Mouse (Mus musculus) megakaryocyte progenitor cell, adult 5-6 weeks (primary cell): ENCODE measurements around the gene Cpsf6. TPM values are rescaled to one million over a fixed set of nuclear protein-coding genes. Genes with fewer than 3 reads are reported as not detected.
A peak's percentile ranks its signal among the peaks of the same experiment; 100 is the strongest.
"Not testable (repeated sequence)": the region's sequence is repeated elsewhere in the genome, so short reads cannot be mapped to it uniquely, and the experiment has no call there.

ENCODE experiments used
- ATAC-seq: replicated peaks from 2 replicates; pipeline ENCODE4 v1.8.0; 2016; ENCODE audit warnings: mild to moderate bottlenecking, moderate TSS enrichment, inconsistent platforms; ENCODE audit not compliant: poor library complexity
- total RNA-seq, 2 experiments: library from RNA; stranded (forward) in 1 of 2; stranded (reverse) in 1 of 2; fragments of 157-497, 149-512 nt in 1 of 2; fragments of 200-1000 nt in 1 of 2; gene quantifications; 2 replicates each; pipeline versions ENCODE4 v1.2.3 to v1.2.4; 2015 to 2017

The Cpsf6 gene
- total RNA-seq, 2 experiments from 2014 or later: 103 to 108 TPM

GRCm38 (mm10) chr10:117387961-117388636, 8.3 kb upstream of the Cpsf6 start:
- not testable (repeated sequence) for ATAC-seq

- no peak for ATAC-seq
Observed at GRCm38 (mm10) chr10:117386981-117387380, 7.2 kb upstream of the Cpsf6 start.

GRCm38 (mm10) chr10:117386261-117386660, 6.4 kb upstream of the Cpsf6 start:
- no peak for ATAC-seq

- ATAC-seq: no peak
Observed at GRCm38 (mm10) chr10:117385431-117385830, 5.6 kb upstream of the Cpsf6 start.

- no peak for ATAC-seq
Observed at GRCm38 (mm10) chr10:117385086-117385430, 5.2 kb upstream of the Cpsf6 start.

- no peak for ATAC-seq
Observed at GRCm38 (mm10) chr10:117384386-117385085, 4.7 kb upstream of the Cpsf6 start.

GRCm38 (mm10) chr10:117383941-117384340, 4.1 kb upstream of the Cpsf6 start:
- ATAC-seq: no peak

- ATAC-seq: no peak
Observed at GRCm38 (mm10) chr10:117382996-117383550, 3.3 kb upstream of the Cpsf6 start.

GRCm38 (mm10) chr10:117382146-117382545, 2.3 kb upstream of the Cpsf6 start:
- no peak for ATAC-seq

- ATAC-seq: no peak
Observed at GRCm38 (mm10) chr10:117380721-117381570, 1.1 kb upstream of the Cpsf6 start.

- no peak for ATAC-seq
Observed at GRCm38 (mm10) chr10:117379441-117379840, 374 bp downstream of the Cpsf6 start.

- no peak for ATAC-seq
Observed at GRCm38 (mm10) chr10:117378642-117379041, 1.2 kb downstream of the Cpsf6 start.

- ATAC-seq: no peak
Observed at GRCm38 (mm10) chr10:117378291-117378555, 1.6 kb downstream of the Cpsf6 start.

- no peak; the same call in 1 of the 2 replicates for ATAC-seq
Observed at GRCm38 (mm10) chr10:117377431-117378290, 2.2 kb downstream of the Cpsf6 start.

GRCm38 (mm10) chr10:117376580-117377189, 3.1 kb downstream of the Cpsf6 start:
- peak; percentile 96 for ATAC-seq

- ATAC-seq: peak; percentile 22
Observed at GRCm38 (mm10) chr10:117375841-117376579, 3.8 kb downstream of the Cpsf6 start.

- ATAC-seq: no peak
Observed at GRCm38 (mm10) chr10:117375163-117375562, 4.7 kb downstream of the Cpsf6 start.

GRCm38 (mm10) chr10:117363106-117363505, 16.7 kb downstream of the Cpsf6 start:
- peak; percentile 71 for ATAC-seq

- ATAC-seq: no peak
Observed at GRCm38 (mm10) chr10:117358891-117359290, 20.9 kb downstream of the Cpsf6 start.
